Mouse (Mus musculus): Measurements from ENCODE around the gene Prpf8.

DNA sequence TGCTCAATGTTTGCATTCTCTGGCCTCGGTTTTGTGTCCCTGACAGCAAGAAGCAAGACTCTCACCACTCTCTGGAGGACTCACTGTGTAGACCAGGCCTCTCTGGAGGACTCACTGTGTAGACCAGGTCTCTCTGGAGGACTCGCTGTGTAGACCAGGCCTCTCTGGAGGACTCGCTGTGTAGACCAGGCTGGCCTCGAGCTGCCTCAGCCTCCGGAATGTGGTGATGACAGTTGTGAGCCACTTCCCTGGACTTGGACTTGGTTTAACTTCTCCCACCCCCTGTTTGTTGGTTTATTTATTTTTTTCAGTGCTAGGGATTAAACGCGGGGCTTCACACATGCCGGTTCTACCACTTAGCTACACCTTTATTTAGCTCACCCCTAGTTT lies 50.4 kb downstream of the Prpf8 start:
- no peak for TF ChIP-seq CTCF (IDR thresholded peaks at IDR 0.05; ENCODE audit: extremely low read depth, insufficient read depth, insufficient read length, insufficient replicate concordance)
- TF ChIP-seq POLR2A (IDR thresholded peaks at IDR 0.05; ENCODE audit: low read depth, low read length), result no peak
